Mouse (Mus musculus): ENCODE data around the gene Ppil2. TPM values are rescaled to one million over a fixed set of nuclear protein-coding genes. Genes with fewer than 3 reads are reported as not detected.

Gene Ppil2
- 88.5 and 89.6 TPM in 2 replicates for polyA plus RNA-seq (2012; rRNA removed)

GRCm38 (mm10) chr16:17110771-17111743 is at the start of gene Ppil2:
Gene Ppil2, minus strand, starts transcription at chr16:17111257.
- Histone ChIP-seq H3K36me3 (ENCODE audit: control insufficient read depth, insufficient read depth, low read length) (no peaks in the 10 kb centered on the region), H3K4me1 (ENCODE audit: control insufficient read depth, insufficient read depth, low read length) (peaks cover 5% of the 10 kb centered on the region; the same call in 1 of the 2 replicates), H3K27me3 (replicated peaks; ENCODE audit: control insufficient read depth, insufficient read depth, low read length) (no peaks in the 10 kb centered on the region), H3K27ac (ENCODE audit: insufficient read depth, low read depth, low read length) (peak within 1 kb of the TSS; percentile 57; the same call in 1 of the 2 replicates), H3K4me3 (ENCODE audit: insufficient read depth, low read depth, low read length) (peak within 1 kb of the TSS; percentile 79)
- TF ChIP-seq POLR2A (IDR thresholded peaks at IDR 0.05; ENCODE audit: low read depth, low read length) (peak; percentile 77), CTCF (conservative IDR thresholded peaks at IDR 0.05; ENCODE audit: insufficient read depth, insufficient read length, low read depth, low read length) (no peak)
- WGBS, result 8% methylated on average over 38 of the region's 38 CpGs
- DNase-seq, result peak; percentile 85

- no peaks in the 10 kb centered on the region for H3K27me3 ChIP-seq (replicated peaks; ENCODE audit: control insufficient read depth, insufficient read depth, low read length)
- no peak overlapping the region for H3K4me3 ChIP-seq (ENCODE audit: insufficient read depth, low read depth, low read length)
- 78% methylated on average over 2 of the region's 2 CpGs for WGBS
- no peaks in the 10 kb centered on the region; the same call in 1 of the 2 replicates for H3K36me3 ChIP-seq (ENCODE audit: control insufficient read depth, insufficient read depth, low read length)
- peaks cover 11% of the 10 kb centered on the region; the same call in 1 of the 2 replicates for H3K4me1 ChIP-seq (ENCODE audit: control insufficient read depth, insufficient read depth, low read length)
- TF ChIP-seq POLR2A (IDR thresholded peaks at IDR 0.05; ENCODE audit: low read depth, low read length) (no peak), CTCF (conservative IDR thresholded peaks at IDR 0.05; ENCODE audit: insufficient read depth, insufficient read length, low read depth, low read length) (no peak)
- H3K27ac ChIP-seq (ENCODE audit: insufficient read depth, low read depth, low read length), result no peak overlapping the region
- DNase-seq, result peak; percentile 17
These were observed 43.3 kb upstream of the Ppil2 start for GRCm38 (mm10) chr16:17154346-17154745.

- H3K27ac ChIP-seq (ENCODE audit: insufficient read depth, low read depth, low read length), result no peak overlapping the region
- DNase-seq, result no peak
- TF ChIP-seq CTCF (conservative IDR thresholded peaks at IDR 0.05; ENCODE audit: insufficient read depth, insufficient read length, low read depth, low read length) (no peak), POLR2A (IDR thresholded peaks at IDR 0.05; ENCODE audit: low read depth, low read length) (no peak)
- no peak overlapping the region for H3K4me3 ChIP-seq (ENCODE audit: insufficient read depth, low read depth, low read length)
- WGBS, result 95% methylated on average over 4 of the region's 4 CpGs
- H3K4me1 ChIP-seq (ENCODE audit: control insufficient read depth, insufficient read depth, low read length), result peaks cover 11% of the 10 kb centered on the region; the same call in 1 of the 2 replicates
- H3K27me3 ChIP-seq (replicated peaks; ENCODE audit: control insufficient read depth, insufficient read depth, low read length), result no peaks in the 10 kb centered on the region
- H3K36me3 ChIP-seq (ENCODE audit: control insufficient read depth, insufficient read depth, low read length), result no peaks in the 10 kb centered on the region; the same call in 1 of the 2 replicates
These were observed 40.8 kb upstream of the Ppil2 start for GRCm38 (mm10) chr16:17151874-17152273.

- no peaks in the 10 kb centered on the region for H3K27me3 ChIP-seq (replicated peaks; ENCODE audit: control insufficient read depth, insufficient read depth, low read length)
- DNase-seq, result peak; percentile 75
- WGBS, result 53% methylated on average over 7 of the region's 7 CpGs
- H3K36me3 ChIP-seq (ENCODE audit: control insufficient read depth, insufficient read depth, low read length), result no peaks in the 10 kb centered on the region; the same call in 1 of the 2 replicates
- TF ChIP-seq POLR2A (IDR thresholded peaks at IDR 0.05; ENCODE audit: low read depth, low read length) (no peak), CTCF (conservative IDR thresholded peaks at IDR 0.05; ENCODE audit: insufficient read depth, insufficient read length, low read depth, low read length) (no peak)
- no peak overlapping the region for H3K27ac ChIP-seq (ENCODE audit: insufficient read depth, low read depth, low read length)
- H3K4me1 ChIP-seq (ENCODE audit: control insufficient read depth, insufficient read depth, low read length), result peaks cover 11% of the 10 kb centered on the region; the same call in 1 of the 2 replicates
- no peak overlapping the region for H3K4me3 ChIP-seq (ENCODE audit: insufficient read depth, low read depth, low read length)
These were observed 39.6 kb upstream of the Ppil2 start for GRCm38 (mm10) chr16:17150520-17151258.

- Histone ChIP-seq H3K27ac (ENCODE audit: insufficient read depth, low read depth, low read length) (no peak overlapping the region), H3K36me3 (ENCODE audit: control insufficient read depth, insufficient read depth, low read length) (no peaks in the 10 kb centered on the region), H3K4me1 (ENCODE audit: control insufficient read depth, insufficient read depth, low read length) (peaks cover 11% of the 10 kb centered on the region; the same call in 1 of the 2 replicates), H3K27me3 (replicated peaks; ENCODE audit: control insufficient read depth, insufficient read depth, low read length) (no peaks in the 10 kb centered on the region), H3K4me3 (ENCODE audit: insufficient read depth, low read depth, low read length) (no peak overlapping the region)
- WGBS, result 52% methylated on average over 16 of the region's 16 CpGs
- no peak for TF ChIP-seq POLR2A (IDR thresholded peaks at IDR 0.05; ENCODE audit: low read depth, low read length)
- TF ChIP-seq CTCF (conservative IDR thresholded peaks at IDR 0.05; ENCODE audit: insufficient read depth, insufficient read length, low read depth, low read length), result no peak
- DNase-seq, result no peak
These were observed 37.0 kb upstream of the Ppil2 start for GRCm38 (mm10) chr16:17148084-17148483.

GRCm38 (mm10) chr16:17147391-17147929 is 36.4 kb upstream of the Ppil2 start:
- no peak for TF ChIP-seq POLR2A (IDR thresholded peaks at IDR 0.05; ENCODE audit: low read depth, low read length)
- TF ChIP-seq CTCF (conservative IDR thresholded peaks at IDR 0.05; ENCODE audit: insufficient read depth, insufficient read length, low read depth, low read length), result no peak
- no peaks in the 10 kb centered on the region for H3K36me3 ChIP-seq (ENCODE audit: control insufficient read depth, insufficient read depth, low read length)
- peak overlapping the region; percentile 63 for H3K4me3 ChIP-seq (ENCODE audit: insufficient read depth, low read depth, low read length)
- DNase-seq, result peak; percentile 22
- no peaks in the 10 kb centered on the region for H3K27me3 ChIP-seq (replicated peaks; ENCODE audit: control insufficient read depth, insufficient read depth, low read length)
- 3% methylated on average over 41 of the region's 41 CpGs for WGBS
- H3K27ac ChIP-seq (ENCODE audit: insufficient read depth, low read depth, low read length), result no peak overlapping the region
- H3K4me1 ChIP-seq (ENCODE audit: control insufficient read depth, insufficient read depth, low read length), result peaks cover 11% of the 10 kb centered on the region; the same call in 1 of the 2 replicates

Measured in kidney, adult 2 months (tissue).